Mouse (Mus musculus): ENCODE results near the gene Gm3618. TPM values are rescaled to one million over a fixed set of nuclear protein-coding genes. Genes with fewer than 3 reads are reported as not detected.

The Gm3618 gene
- not detected in 2 replicates for polyA plus RNA-seq (2012; rRNA removed; ENCODE audit: low replicate concordance)

DNA sequence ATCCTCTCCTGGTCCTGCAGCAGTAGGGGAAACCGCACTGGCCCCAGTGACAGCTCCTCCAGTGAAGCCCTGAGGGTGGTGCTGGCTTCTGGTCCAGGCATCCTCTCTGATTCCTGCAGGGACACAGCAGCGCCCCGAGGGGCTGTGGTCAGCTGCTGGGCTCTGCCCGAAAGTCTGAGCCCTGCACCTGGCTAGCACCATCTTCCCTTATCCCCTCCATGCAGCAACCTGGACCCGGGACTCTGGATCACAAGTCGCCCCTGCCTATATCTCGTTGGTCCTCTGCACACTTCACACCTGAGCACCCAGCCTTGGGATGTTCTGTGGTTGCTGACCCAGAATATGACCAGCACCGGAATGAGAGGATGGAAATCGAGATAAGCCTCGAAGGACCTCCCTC, at the start of gene Gm3618:
Gene Gm3618 (minus strand): TSS at position 101 of the 400 bp plus-strand sequence.

DNA sequence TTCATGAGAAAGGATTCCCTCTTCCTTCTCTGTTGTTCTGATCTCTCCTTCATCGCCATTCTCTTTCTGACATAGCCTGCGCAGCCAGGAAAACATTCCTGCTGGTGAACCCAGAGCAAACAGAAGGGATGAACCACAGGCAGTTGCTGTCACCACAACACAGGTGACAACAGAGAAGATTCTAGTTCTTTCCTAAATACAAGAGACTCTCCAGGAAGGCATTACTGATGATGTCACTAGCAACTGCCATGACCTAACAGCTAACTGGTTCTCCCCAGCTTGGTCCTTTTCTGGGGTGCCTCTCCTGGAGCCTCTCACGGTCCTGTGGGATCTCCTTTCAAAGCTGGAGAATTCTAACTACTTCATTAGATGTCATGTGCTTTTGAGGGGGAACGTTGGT, 46.7 kb upstream of the Gm3618 start, which contains the start of gene Gm16440:
Gene Gm16440 (minus strand): TSS at position 101 of the 400 bp plus-strand sequence.

DNA sequence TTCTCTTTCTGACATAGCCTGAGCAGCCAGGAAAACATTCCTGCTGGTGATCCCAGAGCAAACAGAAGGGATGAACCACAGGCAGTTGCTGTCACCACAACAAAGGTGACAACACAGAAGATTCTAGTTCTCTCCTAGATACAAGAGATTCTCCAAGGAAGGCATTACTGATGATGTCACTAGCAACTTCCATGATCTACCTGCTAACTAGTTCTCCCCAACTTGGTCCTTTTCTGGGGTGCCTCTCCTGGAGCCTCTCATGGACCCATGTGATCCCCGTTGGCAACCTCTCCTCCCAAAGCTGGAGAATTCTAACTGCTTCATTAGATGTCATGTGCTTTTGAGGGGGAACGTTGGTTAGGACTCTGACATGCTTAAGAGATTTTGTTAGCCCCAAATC, 38.7 kb downstream of the Gm3618 start, which contains the start of gene Gm21103:
Gene Gm21103 (minus strand): TSS at position 101 of the 400 bp plus-strand sequence.

DNA sequence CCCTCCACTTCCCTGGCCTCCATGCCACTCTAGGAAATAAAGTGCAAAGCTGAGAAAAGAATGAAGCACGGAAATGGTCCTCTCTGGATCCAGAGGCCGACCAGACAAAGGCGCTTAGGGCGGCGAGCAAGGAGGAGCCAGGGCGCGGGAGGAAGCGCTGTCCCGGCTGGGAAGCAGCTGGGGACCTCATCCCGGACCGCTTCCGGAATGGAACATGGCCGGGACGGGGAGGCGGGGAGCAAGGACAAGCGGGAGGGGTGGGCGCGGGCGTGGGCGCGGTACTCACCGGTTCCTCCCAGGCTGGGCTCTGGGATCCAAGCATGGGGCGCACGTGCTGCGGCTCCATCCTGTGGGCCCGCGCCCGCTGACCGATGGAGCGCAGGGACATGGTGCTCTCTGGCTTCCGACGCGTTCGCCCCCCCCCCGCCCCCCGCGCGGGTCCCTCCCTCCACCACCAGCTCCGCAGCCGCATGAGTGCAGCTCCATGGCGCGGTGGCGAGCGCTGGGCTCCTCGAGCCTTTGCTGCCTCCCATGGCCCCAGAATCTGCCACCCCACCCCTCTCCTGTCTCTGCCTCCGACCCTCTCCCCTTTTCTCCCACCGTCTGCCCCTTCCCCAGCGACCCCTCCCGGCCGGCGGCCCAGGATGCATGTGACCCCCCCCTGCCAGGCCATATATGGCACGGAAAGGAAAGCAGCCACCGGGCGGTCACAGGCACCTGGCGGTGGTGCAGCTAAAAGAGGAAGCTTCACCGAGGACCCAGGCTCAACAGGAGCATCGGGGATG, 56.4 kb downstream of the Gm3618 start, which contains the start of gene Gm3411:
Gene Gm3411 (minus strand): TSS at position 320 of the 785 bp plus-strand sequence.

Other genes with a start within 250 kb of the Gm3618 start
- gene Gm8206, start 249.7 kb downstream of the Gm3618 start, polyA plus RNA-seq (2012; rRNA removed; ENCODE audit: low replicate concordance), result 0.21 and 0.57 TPM in 2 replicates
- 0.54 and 0.93 TPM in 2 replicates for gene Gm3468, start 235.0 kb downstream of the Gm3618 start, polyA plus RNA-seq (2012; rRNA removed; ENCODE audit: low replicate concordance)
- gene Gm3476, start 217.9 kb downstream of the Gm3618 start, polyA plus RNA-seq (2012; rRNA removed; ENCODE audit: low replicate concordance), result not detected in 2 replicates
- not detected in 2 replicates for gene Gm21560, start 124.4 kb downstream of the Gm3618 start, polyA plus RNA-seq (2012; rRNA removed; ENCODE audit: low replicate concordance)
- 3.5 TPM in 1 of 2 replicates, not detected in the other for gene Gm3411, start 56.4 kb downstream of the Gm3618 start, polyA plus RNA-seq (2012; rRNA removed; ENCODE audit: low replicate concordance)
- gene Gm21103, start 38.8 kb downstream of the Gm3618 start, polyA plus RNA-seq (2012; rRNA removed; ENCODE audit: low replicate concordance), result not detected in 2 replicates
- gene Gm16440, start 46.6 kb upstream of the Gm3618 start, polyA plus RNA-seq (2012; rRNA removed; ENCODE audit: low replicate concordance), result not detected in 2 replicates
- 0.26 and 2.8 TPM in 2 replicates for gene Gm3591, start 68.8 kb upstream of the Gm3618 start, polyA plus RNA-seq (2012; rRNA removed; ENCODE audit: low replicate concordance)
- not detected in 2 replicates for gene Gm3594, start 100.9 kb upstream of the Gm3618 start, polyA plus RNA-seq (2012; rRNA removed; ENCODE audit: low replicate concordance)
- gene Gm8356, start 193.6 kb upstream of the Gm3618 start, polyA plus RNA-seq (2012; rRNA removed; ENCODE audit: low replicate concordance), result not detected in 2 replicates
- 0.08 and 0.36 TPM in 2 replicates for gene Gm3629, start 246.9 kb upstream of the Gm3618 start, polyA plus RNA-seq (2012; rRNA removed; ENCODE audit: low replicate concordance)